Mouse (Mus musculus) heart, postnatal 0 days (tissue): Measurements from ENCODE around the gene Phxr2.

Experiments used
- CTCF ChIP-seq: IDR thresholded peaks from 2 replicates; pipeline ENCODE4 v1.5.1; 2016; ENCODE audit warnings: antibody characterized with exemption, control low read depth, low read depth
- EP300 ChIP-seq: IDR thresholded peaks from 2 replicates; pipeline ENCODE4 v1.6.1; 2016; ENCODE audit warnings: antibody characterized with exemption, low read depth

- TF ChIP-seq CTCF, result no peak
- no peak for TF ChIP-seq EP300
Measured at GRCm38 (mm10) chr10:99081569-99081990, 44.5 kb downstream of the Phxr2 start.
